Mouse (Mus musculus): ENCODE data around the gene Nmnat3.
A peak's percentile ranks its signal among the peaks of the same experiment; 100 is the strongest.
"Not testable (repeated sequence)": the region's sequence is repeated elsewhere in the genome, so short reads cannot be mapped to it uniquely, and the experiment has no call there.

The Nmnat3 gene

DNA sequence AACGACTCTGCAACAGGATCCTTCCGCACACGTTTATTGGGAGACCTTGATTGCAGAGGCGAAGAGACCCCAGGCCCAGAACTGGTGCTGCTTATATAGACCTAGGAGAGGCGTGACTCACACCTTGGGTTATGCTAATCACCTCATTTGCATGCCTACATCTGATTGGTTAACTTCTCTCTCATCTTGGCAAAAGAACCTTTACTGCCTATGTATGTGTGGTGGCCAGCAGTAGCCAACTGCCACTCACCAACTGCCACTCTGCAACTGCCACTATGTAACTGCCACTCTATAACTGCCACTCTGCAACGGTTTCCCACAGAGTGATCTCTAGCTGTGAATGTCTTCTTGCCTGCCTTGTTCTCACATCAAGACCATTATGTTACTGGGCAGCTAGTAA lies at the start of gene Nmnat3:
Gene Nmnat3, plus strand, starts transcription at position 301 of the 400 bp plus-strand sequence.
- not testable (repeated sequence) for DNase-seq

DNA sequence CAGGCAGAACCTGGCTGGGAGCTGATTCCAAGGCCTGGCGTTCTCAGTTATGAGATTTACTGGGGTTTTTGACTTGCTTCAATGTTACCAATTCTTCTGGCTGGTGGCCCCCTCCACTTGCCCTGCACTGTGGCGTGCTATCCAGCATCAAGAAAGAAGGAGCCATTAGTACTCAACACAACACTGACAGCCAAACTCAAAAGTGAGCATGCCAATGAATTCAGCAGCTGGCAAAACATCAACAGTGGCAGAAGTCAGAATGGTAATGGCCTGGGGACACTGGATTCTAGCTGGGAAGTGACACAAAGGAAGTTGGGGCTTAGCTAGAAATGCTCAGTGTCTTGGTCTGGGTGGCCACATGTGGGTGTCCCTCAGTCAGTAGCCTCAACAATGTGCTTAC lies 43.8 kb upstream of the Nmnat3 start:
- no peak for DNase-seq

DNA sequence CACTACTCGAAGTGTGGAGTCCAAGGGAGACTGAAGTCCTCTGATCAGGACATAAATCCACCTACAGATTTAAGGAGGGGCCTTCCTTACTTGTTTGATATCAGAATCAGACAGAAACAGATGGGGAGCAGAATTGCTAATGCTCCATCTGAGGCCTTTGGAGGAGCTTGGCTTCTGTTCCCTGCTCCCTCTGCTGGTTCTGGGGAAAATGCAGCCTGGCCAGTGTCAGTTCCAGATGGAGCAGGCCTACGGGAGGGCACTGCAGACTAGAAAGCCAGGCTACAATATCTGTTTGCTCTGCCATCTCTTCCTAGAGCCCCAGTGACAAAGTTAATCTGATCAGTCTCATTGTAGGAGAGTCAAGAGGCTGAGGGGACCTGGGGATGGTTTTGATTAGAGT lies 43.0 kb upstream of the Nmnat3 start:
- DNase-seq: peak; percentile 30

- no peak for DNase-seq
Measured at GRCm38 (mm10) chr9:98245226-98245625, 42.0 kb upstream of the Nmnat3 start.

DNA sequence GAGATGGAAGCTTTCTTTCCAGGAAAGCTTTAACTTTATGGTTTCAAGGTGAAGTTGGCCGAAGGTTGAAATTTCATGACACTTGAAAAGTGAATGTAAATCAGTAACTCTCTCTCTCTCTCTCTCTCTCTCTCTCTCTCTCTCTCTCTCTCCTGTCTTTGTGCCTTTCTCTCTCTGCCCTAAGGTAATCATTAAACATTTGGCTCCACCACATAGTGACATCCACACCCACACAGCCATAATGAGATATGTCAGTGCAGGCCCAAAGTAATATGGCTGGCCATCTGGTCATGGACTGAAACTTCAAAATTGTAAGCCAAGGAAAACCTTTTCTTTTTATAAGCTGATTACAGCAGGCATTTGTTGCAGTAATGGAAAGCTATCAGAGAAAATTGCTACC lies 40.9 kb upstream of the Nmnat3 start:
- peak; percentile 43 for DNase-seq

DNA sequence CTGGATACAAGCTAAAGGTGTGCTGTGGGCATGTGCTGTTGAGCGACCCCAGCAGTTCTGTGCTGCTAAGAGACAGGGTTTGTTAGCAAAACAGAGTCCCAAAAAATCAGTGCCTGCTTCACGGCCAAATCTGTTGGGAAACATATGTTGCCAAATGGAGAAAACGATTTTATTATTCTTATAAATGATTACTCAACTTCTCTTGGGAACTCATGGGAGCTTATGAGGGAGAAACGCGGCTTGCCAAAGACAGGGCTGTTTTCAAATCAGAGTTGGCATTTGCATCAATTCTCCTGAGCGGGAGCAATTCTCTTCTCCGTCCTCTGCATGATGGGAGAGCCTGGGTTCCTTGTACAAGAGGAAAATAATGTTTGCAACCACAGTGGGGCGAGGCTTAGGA lies 27.0 kb upstream of the Nmnat3 start:
- no peak for DNase-seq

DNA sequence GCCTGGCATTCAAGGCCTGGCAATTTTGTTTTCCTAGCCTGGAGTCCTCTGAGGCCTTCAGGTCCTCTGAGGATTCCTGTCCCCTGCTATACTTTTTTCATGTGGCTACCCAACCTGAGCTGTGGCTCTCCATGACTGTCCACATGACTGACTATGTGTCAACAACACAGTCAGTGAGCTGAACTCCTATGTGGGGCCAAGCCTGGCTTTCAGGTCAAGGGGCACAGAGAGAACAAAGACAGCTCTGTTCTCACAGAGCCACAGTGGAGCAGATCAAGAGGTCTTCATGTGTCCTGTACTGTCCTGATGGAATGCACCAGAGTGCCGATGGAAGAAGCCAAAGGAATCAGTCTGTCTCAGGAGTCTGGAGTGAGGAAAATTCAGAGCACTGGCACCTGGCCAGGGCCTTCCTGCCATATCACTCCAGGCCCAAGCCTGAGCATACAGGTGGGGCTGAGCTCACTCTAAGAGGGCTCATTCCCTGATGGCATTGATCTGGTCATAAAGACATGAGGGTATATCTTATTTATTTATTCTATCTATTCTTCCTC lies 25.7 kb upstream of the Nmnat3 start:
- peak; percentile 5 for DNase-seq

GRCm38 (mm10) chr9:98264916-98265315 lies 22.3 kb upstream of the Nmnat3 start:
- DNase-seq: no peak

DNA sequence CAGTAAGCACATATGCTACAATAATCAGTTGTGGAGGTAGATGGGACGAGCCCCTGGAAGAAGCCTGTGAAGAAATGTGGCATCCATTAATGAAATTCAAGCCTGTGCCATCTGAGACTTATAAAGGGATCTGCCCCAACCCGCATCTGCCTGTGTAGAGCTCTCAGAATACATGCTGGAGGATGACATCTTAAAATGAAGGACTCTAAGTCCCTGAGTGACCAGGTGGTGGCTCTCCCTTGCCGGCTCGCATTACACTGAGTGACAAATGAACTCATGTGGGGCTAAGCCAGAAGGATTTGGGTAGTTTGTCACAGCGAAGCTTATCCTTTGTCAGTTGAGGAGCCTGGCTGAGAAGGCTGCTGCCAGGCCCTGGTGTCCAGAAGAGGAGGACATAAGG lies 14.5 kb upstream of the Nmnat3 start:
- DNase-seq: no peak

DNA sequence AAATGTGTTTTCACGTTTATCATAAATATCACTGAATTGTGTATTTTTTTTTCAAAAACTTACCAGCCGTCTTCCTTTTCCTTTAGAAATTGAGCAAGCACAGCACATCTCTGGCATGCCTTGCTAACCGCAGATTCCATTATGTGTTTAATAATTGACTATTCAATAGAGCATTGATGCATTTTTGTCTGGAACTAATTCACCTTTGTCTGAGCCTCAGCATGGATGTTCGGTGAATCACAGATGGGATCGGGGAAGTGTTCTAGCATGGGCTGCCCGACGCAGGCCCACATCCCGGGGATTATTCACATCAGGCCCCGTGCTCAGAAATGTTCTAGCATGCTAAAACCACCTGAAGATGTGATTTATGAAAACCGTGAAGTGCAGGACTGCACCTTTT lies 12.2 kb upstream of the Nmnat3 start:
- peak; percentile 61 for DNase-seq

GRCm38 (mm10) chr9:98280162-98280561 lies 7.1 kb upstream of the Nmnat3 start:
- no peak for DNase-seq

DNA sequence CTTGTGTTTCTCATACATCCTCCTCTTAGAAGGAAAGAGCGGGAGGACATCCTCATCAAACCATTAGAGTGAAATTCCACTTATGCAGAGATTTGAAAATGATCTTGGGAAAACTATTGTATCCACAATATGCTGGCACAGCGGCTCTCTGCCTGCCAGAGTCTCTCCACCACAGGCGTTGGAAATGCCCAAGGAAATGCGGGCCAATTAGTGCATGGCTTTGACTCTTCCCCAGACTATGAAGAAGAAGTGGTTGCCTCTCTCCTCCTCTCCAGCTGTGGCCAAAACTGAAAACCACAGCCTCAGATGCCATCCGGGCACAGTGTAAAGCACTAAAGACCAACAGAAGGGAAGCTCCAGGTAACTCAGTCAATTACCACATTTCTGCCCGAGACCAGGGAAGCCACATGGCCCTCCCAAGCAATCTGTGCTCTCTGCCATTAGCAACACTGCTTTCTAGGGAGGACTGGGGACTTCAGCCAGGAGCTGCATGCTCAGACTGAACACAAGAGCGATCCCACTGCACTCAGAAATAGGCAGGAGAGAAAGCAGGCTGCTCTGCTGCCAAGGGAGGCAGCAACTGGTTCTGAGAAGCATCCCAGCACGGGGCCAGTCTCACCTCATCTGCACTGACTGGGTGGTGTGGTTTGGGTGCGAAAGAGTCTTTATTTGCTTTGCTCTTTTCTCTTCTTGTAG lies 1.5 kb upstream of the Nmnat3 start:
- no peak for DNase-seq

DNA sequence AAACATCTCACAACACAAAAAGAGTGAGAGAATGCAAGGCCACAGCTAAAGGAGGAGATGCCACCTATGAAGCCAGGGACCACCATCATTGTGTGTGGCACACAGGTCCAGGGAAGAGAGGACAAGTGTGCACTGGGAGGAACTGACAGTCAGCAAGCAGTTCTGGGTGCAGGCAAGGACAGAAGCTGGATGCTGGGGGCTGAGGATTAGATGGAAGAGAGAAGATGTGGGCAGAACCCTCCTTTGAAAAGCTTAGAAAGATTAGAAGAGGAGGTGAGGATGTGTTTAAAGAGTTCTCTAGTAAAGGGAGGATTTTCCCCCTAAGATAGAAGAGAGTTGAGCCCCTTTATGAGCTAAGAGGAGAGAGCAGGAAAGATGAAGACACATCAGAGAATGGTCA lies 2.4 kb downstream of the Nmnat3 start:
- DNase-seq: no peak

DNA sequence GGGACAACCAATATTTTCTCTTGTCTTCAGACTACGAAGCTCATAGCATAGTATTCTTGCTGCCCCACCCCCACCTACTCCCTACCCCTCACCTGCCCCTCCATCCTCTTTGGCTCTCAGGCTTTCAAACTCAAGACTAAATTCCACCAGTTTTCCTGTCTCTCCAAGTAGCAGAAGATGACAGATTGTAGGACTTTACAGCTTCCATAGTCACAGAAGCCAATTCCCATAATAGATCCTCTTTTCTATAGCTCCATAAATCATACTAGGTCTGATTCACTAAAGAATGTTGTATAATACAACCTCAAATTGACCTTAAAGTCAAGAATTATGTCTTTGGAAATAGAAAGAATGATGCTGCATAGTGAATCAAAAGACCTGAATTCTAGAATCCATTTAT lies 3.4 kb downstream of the Nmnat3 start:
- no peak for DNase-seq

- peak; percentile 96 for DNase-seq
Measured at GRCm38 (mm10) chr9:98296383-98297201, 9.4 kb downstream of the Nmnat3 start.

DNA sequence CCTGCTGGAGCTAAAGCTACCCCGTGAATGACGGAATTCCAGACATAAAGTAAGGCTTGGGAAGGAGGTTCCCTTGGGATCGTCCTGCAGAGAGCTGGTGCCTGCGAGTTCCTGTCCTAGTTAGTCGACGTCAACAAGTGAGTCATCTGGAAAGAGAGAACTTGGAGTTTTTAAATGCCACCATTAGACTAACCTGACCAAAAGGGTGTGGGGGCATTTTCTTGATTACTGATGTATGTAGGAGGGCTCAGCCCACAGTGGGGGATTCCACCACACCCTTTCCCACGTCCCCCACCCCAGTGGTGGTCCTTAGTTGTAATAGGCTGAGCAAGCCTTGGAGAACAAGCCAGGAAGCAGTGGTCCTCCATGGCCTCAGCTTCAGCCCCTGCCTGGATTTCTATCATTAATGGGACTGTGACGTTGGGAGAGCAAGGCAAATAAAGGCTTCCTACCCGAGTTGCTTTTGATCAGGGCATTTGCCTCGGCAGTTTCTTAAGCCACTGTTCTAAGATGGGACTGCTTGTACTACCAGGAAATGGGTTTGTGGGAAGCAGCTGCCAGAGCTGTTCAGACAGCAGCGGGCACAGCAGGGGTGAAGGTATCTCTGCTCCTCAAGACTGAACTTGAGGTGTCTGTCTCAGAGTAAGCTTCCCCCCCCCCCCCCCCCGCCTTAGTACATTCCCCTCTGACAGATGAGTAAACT lies 10.2 kb downstream of the Nmnat3 start:
- no peak for DNase-seq

GRCm38 (mm10) chr9:98297937-98298595 lies 10.8 kb downstream of the Nmnat3 start:
- DNase-seq: peak; percentile 75

DNA sequence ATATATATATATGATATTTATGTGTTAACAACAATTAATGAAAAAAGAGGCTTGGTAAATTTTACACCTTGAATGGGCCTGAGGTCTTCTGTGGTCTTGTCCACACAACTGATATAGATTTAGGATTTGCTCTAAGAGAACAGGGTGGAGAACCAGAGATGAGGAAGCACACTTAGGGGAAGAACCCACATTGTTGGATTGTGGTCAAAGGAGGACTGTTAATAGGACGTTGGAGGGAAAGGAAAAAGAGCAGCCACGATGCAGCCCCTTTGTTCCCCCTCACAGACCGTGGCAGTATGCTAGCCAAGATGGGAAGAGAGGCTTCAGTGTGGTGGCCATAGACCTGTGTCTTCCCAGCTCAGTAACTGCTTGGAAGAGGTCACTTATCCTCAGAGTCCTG lies 11.5 kb downstream of the Nmnat3 start:
- DNase-seq: no peak

DNA sequence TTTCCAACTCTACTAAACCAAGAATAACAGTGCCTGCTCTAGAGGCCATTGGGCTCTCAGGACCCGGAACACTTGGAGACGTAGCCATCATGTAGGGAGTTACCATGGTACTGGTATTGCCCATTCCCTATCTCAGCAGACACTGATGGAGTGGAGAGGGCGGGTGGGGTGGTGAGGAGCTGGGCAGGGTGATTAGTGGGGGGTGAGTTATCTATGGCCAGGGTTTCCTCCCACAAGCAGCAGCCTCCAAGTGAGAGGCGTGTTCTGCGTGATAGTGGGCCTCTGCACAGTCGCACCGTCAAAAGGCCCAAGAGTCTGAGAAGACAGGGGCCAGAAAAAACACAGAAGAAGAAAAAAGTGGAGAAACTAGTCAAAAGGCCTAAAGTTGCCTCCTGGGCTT lies 12.0 kb downstream of the Nmnat3 start:
- DNase-seq: no peak

DNA sequence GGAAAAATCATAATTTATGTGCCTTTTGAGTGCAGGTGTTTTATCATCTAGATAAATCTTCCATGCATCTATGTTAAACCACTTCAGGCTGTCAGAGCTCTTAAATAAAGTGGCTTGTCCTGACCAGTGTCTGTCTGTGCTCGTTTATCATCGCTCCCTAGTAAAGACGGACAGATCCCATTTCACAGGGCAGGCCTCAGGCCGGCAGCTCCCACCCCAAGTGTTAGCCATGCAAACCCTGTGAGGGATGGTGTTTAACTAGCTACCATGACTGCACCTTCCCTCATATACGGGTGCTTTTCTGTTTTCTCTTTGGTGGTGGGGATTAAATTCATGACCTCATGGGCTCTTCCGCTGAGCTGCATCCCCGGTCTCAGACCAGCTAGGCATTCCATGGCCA lies 13.3 kb downstream of the Nmnat3 start:
- no peak for DNase-seq

DNA sequence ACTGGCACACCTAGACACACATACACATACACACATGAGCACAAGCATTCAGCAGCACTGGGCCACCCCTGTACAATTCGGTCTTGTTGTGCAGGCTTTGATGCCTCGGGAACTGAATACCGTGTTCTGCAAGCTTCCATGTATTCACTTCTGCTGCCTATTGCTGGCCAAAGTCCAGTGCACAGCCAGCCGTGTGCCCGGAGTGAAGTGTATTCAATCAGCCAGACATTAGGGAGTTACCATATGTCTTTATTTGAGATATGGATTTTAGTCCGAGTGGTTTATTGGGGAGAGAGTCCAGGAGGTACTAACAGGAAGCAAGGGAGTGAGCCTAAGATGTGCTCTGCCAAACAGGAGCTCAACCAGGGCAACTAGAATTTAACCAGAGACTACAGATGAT lies 19.8 kb downstream of the Nmnat3 start:
- no peak for DNase-seq

- DNase-seq: no peak
Measured at GRCm38 (mm10) chr9:98311316-98311965, 24.2 kb downstream of the Nmnat3 start.
